11 mouse cellular contexts compared by ENCODE assay signal in the genomic region with DNA sequence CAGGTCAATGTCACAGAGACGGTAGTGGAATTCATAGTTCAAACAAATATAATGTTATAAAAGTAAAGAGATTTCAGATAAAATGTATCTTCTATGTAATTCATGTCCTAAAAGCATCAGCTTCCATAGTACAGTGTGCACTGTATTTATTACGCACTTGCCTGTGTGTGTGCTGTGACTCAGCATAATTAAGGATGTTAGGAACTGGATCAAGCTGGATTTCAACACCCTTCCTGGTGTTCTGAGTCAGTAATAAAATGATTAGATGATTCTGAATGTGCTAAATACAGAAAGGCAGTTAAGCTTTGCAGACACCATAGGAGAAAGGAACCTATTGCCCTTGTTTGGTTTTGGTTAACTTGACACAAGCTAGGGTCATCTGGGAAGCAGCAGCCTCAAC.
"Had no signal": no experiment of that assay in that cellular context is flagged by ENCODE, and none has a peak within 500 bp of the region (broad histone marks: within the 10 kb centered on the region; RNA-seq: fewer than 3 reads in every experiment).

No protein-coding gene starts in this region.

- DNase-seq: kidney, adult 8-10 months; kidney, postnatal 14 days; kidney, postnatal 4 days; layer of hippocampus, adult 9-11 months; layer of hippocampus, postnatal 36 days; left cerebral cortex, postnatal 4 days; liver, postnatal 0 days; lung, embryonic 14.5 days; thymus, adult 2 months; thymus, postnatal 14 days; thymus, postnatal 4 days had no signal
